Mouse (Mus musculus): Measurements from ENCODE around the gene Ice1. TPM values are rescaled to one million over a fixed set of nuclear protein-coding genes. Genes with fewer than 3 reads are reported as not detected.

Gene Ice1
- total RNA-seq, 2 experiments from 2014 or later = 66.4 to 70.7 TPM

GRCm38 (mm10) chr13:70582517-70582916 is 54.9 kb downstream of the Ice1 start:
- peak; percentile 53 to 77 for DNase-seq (ENCODE audit: low spot score in 2 of 2)

- DNase-seq (ENCODE audit: low spot score in 2 of 2) = no peak
Measured at GRCm38 (mm10) chr13:70581509-70581908, 55.9 kb downstream of the Ice1 start.

GRCm38 (mm10) chr13:70574216-70574615 is 63.2 kb downstream of the Ice1 start:
- DNase-seq (ENCODE audit: low spot score in 2 of 2) = no peak

GRCm38 (mm10) chr13:70567889-70568288 is 69.5 kb downstream of the Ice1 start:
- no peak for DNase-seq (ENCODE audit: low spot score in 2 of 2)

GRCm38 (mm10) chr13:70553456-70553855 is 84.0 kb downstream of the Ice1 start:
- no peak for DNase-seq (ENCODE audit: low spot score in 2 of 2)

- no peak for DNase-seq (ENCODE audit: low spot score in 2 of 2)
Measured at GRCm38 (mm10) chr13:70547457-70547856, 90.0 kb downstream of the Ice1 start.

- peak; percentile 8 to 22 for DNase-seq (ENCODE audit: low spot score in 2 of 2)
Measured at GRCm38 (mm10) chr13:70545261-70545660, 92.2 kb downstream of the Ice1 start.

- no peak for DNase-seq (ENCODE audit: low spot score in 2 of 2)
Measured at GRCm38 (mm10) chr13:70539842-70540241, 97.6 kb downstream of the Ice1 start.

GRCm38 (mm10) chr13:70533412-70533811 is 104.0 kb downstream of the Ice1 start:
- DNase-seq (ENCODE audit: low spot score in 2 of 2) = no peak

- no peak for DNase-seq (ENCODE audit: low spot score in 2 of 2)
Measured at GRCm38 (mm10) chr13:70532719-70533118, 104.7 kb downstream of the Ice1 start.

- no peak for DNase-seq (ENCODE audit: low spot score in 2 of 2)
Measured at GRCm38 (mm10) chr13:70517651-70518050, 119.8 kb downstream of the Ice1 start.

GRCm38 (mm10) chr13:70515004-70515403 is 122.4 kb downstream of the Ice1 start:
- no peak for DNase-seq (ENCODE audit: low spot score in 2 of 2)

- DNase-seq (ENCODE audit: low spot score in 2 of 2) = no peak
Measured at GRCm38 (mm10) chr13:70510199-70510598, 127.2 kb downstream of the Ice1 start.

GRCm38 (mm10) chr13:70509375-70510016 is 127.9 kb downstream of the Ice1 start:
- DNase-seq (ENCODE audit: low spot score in 2 of 2) = no peak

- DNase-seq (ENCODE audit: low spot score in 2 of 2) = no peak
Measured at GRCm38 (mm10) chr13:70508708-70509374, 128.6 kb downstream of the Ice1 start.

Other genes with a start within 250 kb of the Ice1 start
- gene Adamts16, start 204.2 kb upstream of the Ice1 start, total RNA-seq (2021) = 1 to 10 TPM; 3.6 to 4.3 TPM

Measured in left cerebral cortex, adult 18-20 months (tissue).